Mouse (Mus musculus) neural tube, embryonic 14.5 days (tissue): ENCODE results near the gene Ugt1a8. TPM values are rescaled to one million over a fixed set of nuclear protein-coding genes. Genes with fewer than 3 reads are reported as not detected.

Experiments used
- ATAC-seq: fragments of 200-750 bp; cut with Nextera tagmentation; 2 replicates; pipeline ENCODE4 v1.8.0; 2017; ENCODE audit warnings: low read depth, mild to moderate bottlenecking, moderate TSS enrichment, moderate library complexity
- H3K27ac ChIP-seq: fragments of 300-500 bp; sonication (generic); 2 replicates; pipeline ENCODE4 v1.5.1; 2014; ENCODE audit warnings: low read depth, mild to moderate bottlenecking, control low read depth, low read length, moderate library complexity, mixed read lengths
- H3K27me3 ChIP-seq: fragments of 300-500 bp; sonication (generic); 2 replicates; pipeline ENCODE4 v1.6.1; 2014; ENCODE audit warnings: low read length; ENCODE audit not compliant: control insufficient read depth, insufficient read depth
- H3K36me3 ChIP-seq: fragments of 300-500 bp; sonication (generic); 2 replicates; pipeline ENCODE4 v1.6.1; 2014; ENCODE audit warnings: low read length, mixed read lengths; ENCODE audit not compliant: control insufficient read depth, insufficient read depth
- H3K4me1 ChIP-seq: fragments of 300-500 bp; sonication (generic); 2 replicates; pipeline ENCODE4 v1.6.1; 2014; ENCODE audit warnings: low read length; ENCODE audit not compliant: control insufficient read depth, insufficient read depth
- H3K4me2 ChIP-seq: fragments of 300-500 bp; sonication (generic); 2 replicates; pipeline ENCODE4 v1.6.1; 2014; ENCODE audit warnings: mild to moderate bottlenecking, low read depth, low read length, control low read depth
- H3K4me3 ChIP-seq: fragments of 300-500 bp; sonication (generic); 2 replicates; pipeline ENCODE4 v1.5.1; 2014; ENCODE audit warnings: low read depth, low read length, control low read depth, mixed read lengths
- H3K9ac ChIP-seq: fragments of 300-500 bp; sonication (generic); replicated peaks from 2 replicates; pipeline ENCODE4 v1.6.1; 2014; ENCODE audit warnings: low read depth, mild to moderate bottlenecking, control low read depth, low read length, mixed read lengths
- H3K9me3 ChIP-seq: fragments of 300-500 bp; sonication (generic); 2 replicates; pipeline ENCODE4 v1.6.1; 2016; ENCODE audit warnings: low read length; ENCODE audit not compliant: control insufficient read depth
- WGBS: fragments of 180-500 bp; shearing (Covaris S2); extraction: QIAGEN DNeasy Blood & Tissue Kit; methylation state at CpG from one replicate; pipeline ENCODE4 v1.1.7; 2014; 5-methylcytosine and 5-hydroxymethylcytosine counted together
- polyA plus RNA-seq: library from polyadenylated mRNA; unstranded; fragments of >200 nt; fragmentation: Nextera tagmentation; extraction: Ambion mirVana; gene quantifications from 2 replicates; pipeline ENCODE4 v1.2.1, GENCODE M21; 2014

The Ugt1a8 gene
- polyA plus RNA-seq, 1 experiment from 2014 or later = not detected

GRCm38 (mm10) chr1:88213766-88214461 is 126.3 kb downstream of the Ugt1a8 start:
- Histone ChIP-seq H3K36me3 (no peaks in the 10 kb centered on the region), H3K9me3 (peaks cover 61% of the 10 kb centered on the region), H3K9ac (no peak overlapping the region), H3K4me2 (no peak overlapping the region), H3K4me1 (no peaks in the 10 kb centered on the region), H3K27me3 (no peaks in the 10 kb centered on the region), H3K4me3 (no peak overlapping the region), H3K27ac (no peak overlapping the region)
- WGBS = 84% methylated on average over 2 of the region's 2 CpGs
- ATAC-seq = no peak

GRCm38 (mm10) chr1:88214462-88214952 is 126.9 kb downstream of the Ugt1a8 start:
- Histone ChIP-seq H3K9me3 (peaks cover 61% of the 10 kb centered on the region), H3K4me1 (no peaks in the 10 kb centered on the region), H3K27ac (no peak overlapping the region), H3K4me3 (no peak overlapping the region), H3K27me3 (no peaks in the 10 kb centered on the region), H3K36me3 (no peaks in the 10 kb centered on the region), H3K4me2 (no peak overlapping the region), H3K9ac (no peak overlapping the region)
- no peak for ATAC-seq
- WGBS = 78% methylated on average over 2 of the region's 2 CpGs

- ATAC-seq = no peak
- H3K4me1 ChIP-seq = no peaks in the 10 kb centered on the region
- H3K9ac ChIP-seq = no peak overlapping the region
- H3K9me3 ChIP-seq = peaks cover 61% of the 10 kb centered on the region
- no peaks in the 10 kb centered on the region for H3K36me3 ChIP-seq
- H3K27ac ChIP-seq = no peak overlapping the region
- H3K4me3 ChIP-seq = no peak overlapping the region
- no peak overlapping the region for H3K4me2 ChIP-seq
- 72% methylated on average over 10 of the region's 10 CpGs for WGBS
- H3K27me3 ChIP-seq = no peaks in the 10 kb centered on the region
Observed at GRCm38 (mm10) chr1:88215466-88216380, 128.1 kb downstream of the Ugt1a8 start.

- Histone ChIP-seq H3K4me3 (no peak overlapping the region), H3K9ac (no peak overlapping the region), H3K36me3 (no peaks in the 10 kb centered on the region), H3K27ac (no peak overlapping the region), H3K27me3 (no peaks in the 10 kb centered on the region), H3K4me1 (no peaks in the 10 kb centered on the region), H3K9me3 (peaks cover 57% of the 10 kb centered on the region), H3K4me2 (no peak overlapping the region)
- WGBS = 62% methylated on average over 2 of the region's 2 CpGs
- no peak for ATAC-seq
Observed at GRCm38 (mm10) chr1:88216551-88216950, 128.9 kb downstream of the Ugt1a8 start.

DNA sequence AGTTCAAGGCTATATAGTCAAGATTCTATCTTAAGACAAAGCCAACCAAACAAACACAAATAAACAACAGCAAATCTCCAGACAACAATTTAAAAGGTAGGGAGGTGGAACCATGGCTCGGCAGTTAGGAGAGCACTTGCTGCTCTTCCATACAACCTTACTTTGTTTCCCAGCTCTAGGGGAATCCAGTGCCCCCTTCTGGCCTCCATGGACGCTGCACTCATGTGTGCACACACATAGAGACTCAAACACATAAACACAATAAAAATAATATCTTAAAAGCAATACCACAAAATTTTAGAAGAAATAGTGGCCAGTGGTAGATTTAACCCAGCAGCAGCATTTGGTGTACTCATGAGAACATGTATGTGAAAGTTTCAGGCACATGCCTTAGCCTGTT is 129.5 kb downstream of the Ugt1a8 start:
- no peak overlapping the region for H3K4me2 ChIP-seq
- WGBS = 68% methylated on average over 2 of the region's 2 CpGs
- H3K9me3 ChIP-seq = peaks cover 54% of the 10 kb centered on the region
- no peak overlapping the region for H3K27ac ChIP-seq
- H3K4me3 ChIP-seq = no peak overlapping the region
- H3K27me3 ChIP-seq = no peaks in the 10 kb centered on the region
- no peak for ATAC-seq
- H3K4me1 ChIP-seq = no peaks in the 10 kb centered on the region
- H3K9ac ChIP-seq = no peak overlapping the region
- no peaks in the 10 kb centered on the region for H3K36me3 ChIP-seq

GRCm38 (mm10) chr1:88217576-88217975 is 130.0 kb downstream of the Ugt1a8 start:
- Histone ChIP-seq H3K4me2 (no peak overlapping the region), H3K27me3 (no peaks in the 10 kb centered on the region), H3K27ac (no peak overlapping the region), H3K36me3 (no peaks in the 10 kb centered on the region), H3K4me3 (no peak overlapping the region), H3K9ac (no peak overlapping the region), H3K9me3 (peaks cover 52% of the 10 kb centered on the region), H3K4me1 (no peaks in the 10 kb centered on the region)
- 45% methylated on average over 3 of the region's 3 CpGs for WGBS
- ATAC-seq = no peak

- no peak for ATAC-seq
- Histone ChIP-seq H3K9me3 (peaks cover 47% of the 10 kb centered on the region), H3K4me3 (no peak overlapping the region), H3K4me1 (no peaks in the 10 kb centered on the region), H3K27ac (no peak overlapping the region), H3K9ac (no peak overlapping the region), H3K36me3 (no peaks in the 10 kb centered on the region), H3K4me2 (no peak overlapping the region), H3K27me3 (no peaks in the 10 kb centered on the region)
- WGBS = 75% methylated on average over 9 of the region's 9 CpGs
Observed at GRCm38 (mm10) chr1:88218051-88218450, 130.4 kb downstream of the Ugt1a8 start.

GRCm38 (mm10) chr1:88218591-88218990 is 131.0 kb downstream of the Ugt1a8 start:
- no peak overlapping the region for H3K4me3 ChIP-seq
- peaks cover 41% of the 10 kb centered on the region for H3K9me3 ChIP-seq
- 52% methylated on average over 4 of the region's 4 CpGs for WGBS
- H3K9ac ChIP-seq = no peak overlapping the region
- no peak for ATAC-seq
- H3K4me1 ChIP-seq = no peaks in the 10 kb centered on the region
- no peaks in the 10 kb centered on the region for H3K36me3 ChIP-seq
- no peak overlapping the region for H3K27ac ChIP-seq
- H3K4me2 ChIP-seq = no peak overlapping the region
- no peaks in the 10 kb centered on the region for H3K27me3 ChIP-seq

DNA sequence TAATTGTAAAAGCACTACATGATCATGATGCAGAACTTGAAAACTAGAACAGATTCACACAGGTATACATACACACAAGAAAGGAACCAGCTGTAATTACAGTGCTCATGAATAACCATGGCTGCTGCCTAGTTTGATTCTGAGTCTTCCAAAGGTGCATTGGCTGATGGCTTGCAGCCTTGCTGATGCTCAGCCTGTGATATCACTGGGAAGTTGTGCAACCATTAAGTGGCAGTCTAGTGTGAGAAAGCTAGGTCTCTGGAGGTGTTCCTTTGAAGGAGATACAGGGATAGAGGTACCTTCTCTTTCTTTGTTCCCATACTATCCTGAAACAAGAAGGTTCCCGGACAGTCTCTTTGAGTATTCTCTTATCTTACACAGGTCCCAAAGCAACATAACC is 131.4 kb downstream of the Ugt1a8 start:
- Histone ChIP-seq H3K27me3 (no peaks in the 10 kb centered on the region), H3K9ac (no peak overlapping the region), H3K36me3 (no peaks in the 10 kb centered on the region), H3K4me1 (no peaks in the 10 kb centered on the region), H3K4me3 (no peak overlapping the region), H3K9me3 (peaks cover 37% of the 10 kb centered on the region), H3K27ac (no peak overlapping the region), H3K4me2 (no peak overlapping the region)
- WGBS = 16% methylated on average over 1 of the region's 1 CpGs
- ATAC-seq = no peak
